Mouse (Mus musculus): Measurements from ENCODE around the gene Nxph1. TPM values are rescaled to one million over a fixed set of nuclear protein-coding genes. Genes with fewer than 3 reads are reported as not detected.

Gene Nxph1
- 10 to 100 TPM; 35.1 TPM for total RNA-seq (2021)
- long read RNA-seq, partial matches to known transcripts = 0 of 4 reads
- long read RNA-seq, other reads (novel, unspliced or antisense) = 4 of 4 reads

DNA sequence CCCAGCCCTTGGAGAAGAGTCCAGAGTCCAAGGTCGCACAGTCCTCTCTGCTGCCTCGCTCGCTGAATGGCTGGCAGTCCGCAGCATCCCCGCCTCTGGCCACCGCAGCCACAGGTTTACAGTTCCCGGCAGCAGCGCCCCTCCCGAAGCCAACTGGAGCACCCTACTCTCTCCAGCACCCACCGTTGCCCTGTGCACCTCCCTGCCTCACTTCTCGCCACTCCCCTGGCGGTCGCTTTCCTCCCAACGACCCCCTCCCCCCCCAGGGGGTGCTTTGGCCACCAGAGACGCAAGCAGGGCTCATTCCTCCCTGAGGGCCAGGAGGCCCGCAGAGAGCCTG lies at the start of gene Nxph1:
Gene Nxph1, plus strand, starts transcription at position 301 of the 340 bp plus-strand sequence.
- no peak for DNase-seq (ENCODE audit: low spot score in 2 of 2)

DNA sequence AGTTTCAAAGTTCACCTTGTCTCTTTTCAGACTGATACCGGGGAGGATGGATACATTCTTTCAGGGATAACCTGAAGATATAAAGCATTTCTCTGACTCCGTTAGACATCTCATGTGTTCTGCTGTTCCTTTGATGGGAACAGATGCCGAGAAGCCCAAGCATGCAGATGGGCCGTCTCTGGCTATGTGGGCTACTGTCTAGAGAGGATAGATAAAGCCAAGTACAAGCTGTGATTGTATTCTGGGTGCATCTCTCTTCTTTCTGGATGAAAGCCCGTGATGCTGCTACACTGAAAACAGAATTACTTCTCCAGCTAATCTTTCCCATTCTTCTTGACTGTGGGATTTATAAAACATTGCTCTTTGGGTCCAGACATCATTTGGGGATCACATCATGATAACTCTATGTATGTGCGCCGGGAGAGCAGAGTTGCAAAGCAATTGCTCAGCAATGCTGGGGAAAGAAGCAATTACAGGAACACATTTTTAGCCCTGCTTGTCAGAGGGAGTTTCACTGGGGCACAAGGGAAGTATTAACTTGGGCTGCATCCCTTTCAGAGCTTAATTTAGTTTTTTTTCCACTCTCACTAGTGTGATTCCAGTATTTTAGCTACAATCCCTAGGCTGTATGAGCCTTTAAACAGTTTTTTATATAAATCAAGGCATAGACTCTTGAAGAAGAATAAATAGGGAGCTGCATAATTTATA lies 48.1 kb upstream of the Nxph1 start:
- DNase-seq (ENCODE audit: low spot score in 2 of 2) = peak; percentile 48 to 74

DNA sequence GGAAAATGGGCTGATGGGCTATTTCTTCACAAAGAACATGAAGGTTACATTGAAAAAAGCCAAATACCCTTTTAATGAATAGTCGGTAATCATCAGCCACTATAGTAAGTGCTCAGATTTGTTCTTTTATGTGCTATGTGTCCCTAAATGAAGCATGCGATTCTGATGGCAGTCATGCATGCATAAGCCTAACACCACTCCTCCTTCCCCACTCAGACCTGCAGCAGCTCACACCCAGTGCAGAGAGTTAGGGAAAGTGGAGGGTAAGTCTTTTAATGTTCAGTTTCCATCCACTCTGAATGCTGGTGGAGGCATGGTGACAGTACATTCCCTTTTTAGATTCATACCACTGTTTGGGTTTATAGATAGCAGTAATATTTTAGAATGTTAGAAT lies 47.5 kb upstream of the Nxph1 start:
- no peak for DNase-seq (ENCODE audit: low spot score in 2 of 2)

DNA sequence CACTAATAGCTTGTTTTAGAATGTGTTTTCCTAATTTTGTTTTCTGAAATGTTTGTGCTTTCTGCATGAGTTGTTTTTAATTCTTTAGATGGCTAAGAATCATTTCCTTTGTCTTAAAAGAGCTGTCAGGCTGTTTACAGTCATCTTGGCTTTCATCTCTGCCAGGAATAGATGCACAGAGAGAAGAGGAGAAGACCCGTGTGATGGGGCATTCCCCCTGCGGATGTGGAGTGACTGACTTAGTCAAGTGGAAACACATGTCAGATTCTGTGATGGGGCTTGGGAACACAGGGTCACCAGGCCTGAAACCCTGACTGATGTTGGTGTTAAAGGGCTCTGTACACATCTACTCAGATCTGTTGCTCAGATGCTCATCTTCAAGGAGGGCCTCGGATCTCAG lies 40.3 kb upstream of the Nxph1 start:
- DNase-seq (ENCODE audit: low spot score in 2 of 2) = no peak

DNA sequence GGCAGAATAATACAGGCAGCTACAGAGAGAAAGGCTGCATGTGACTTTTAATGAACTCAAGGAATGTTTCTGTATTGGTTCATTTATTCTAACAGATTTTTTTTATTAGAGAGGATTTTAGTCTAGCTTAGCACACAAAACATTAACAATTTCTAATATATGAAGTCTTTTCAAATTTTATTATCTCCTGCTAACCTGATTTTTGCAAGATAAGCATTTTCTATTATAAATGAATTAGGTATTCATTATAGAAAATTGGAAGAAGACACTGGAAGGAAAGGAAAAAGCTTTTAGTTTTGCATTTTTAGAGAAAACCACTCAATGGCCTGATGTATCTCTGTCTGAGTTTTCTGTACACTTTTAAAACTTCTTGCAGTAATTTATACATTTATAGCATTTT lies 34.8 kb upstream of the Nxph1 start:
- DNase-seq (ENCODE audit: low spot score in 2 of 2) = no peak

DNA sequence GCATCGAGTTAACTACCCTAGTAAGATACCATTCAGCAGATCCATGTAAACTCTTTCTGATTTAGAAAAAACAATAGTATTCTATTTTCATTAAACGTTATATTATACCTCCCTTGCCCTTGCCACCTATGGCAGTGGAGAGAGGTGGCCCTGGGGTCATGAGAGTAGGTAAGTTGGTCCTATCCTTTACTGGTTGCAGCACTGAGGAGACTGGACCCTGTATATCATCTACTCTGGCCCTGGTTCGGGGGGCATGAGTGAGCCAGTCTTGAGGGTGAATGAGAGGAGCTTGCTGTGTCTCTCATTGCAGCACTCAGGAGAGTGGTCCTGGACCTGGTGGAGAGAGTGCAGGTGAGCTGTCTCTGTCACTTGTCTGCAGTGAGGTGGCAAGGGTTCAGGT lies 33.5 kb upstream of the Nxph1 start:
- no peak for DNase-seq (ENCODE audit: low spot score in 2 of 2)

DNA sequence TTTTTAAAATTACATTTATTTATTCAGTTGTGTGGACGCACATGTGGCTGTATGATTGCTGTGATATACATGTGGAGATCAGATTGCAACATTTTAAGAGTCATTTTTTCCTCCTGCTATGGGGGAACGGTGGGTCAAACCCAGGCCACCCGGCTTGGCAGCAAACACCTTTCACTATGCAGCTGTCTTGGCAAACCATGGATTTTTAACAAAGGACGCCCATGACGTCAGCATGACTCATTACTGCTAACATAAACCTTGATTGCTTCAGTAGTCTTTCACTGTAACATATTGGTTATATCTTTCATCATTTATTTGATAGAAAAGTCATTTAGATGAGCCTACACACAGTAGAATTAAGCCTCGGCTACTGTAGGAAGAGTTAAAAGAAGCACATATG lies 23.8 kb upstream of the Nxph1 start:
- no peak for DNase-seq (ENCODE audit: low spot score in 2 of 2)

DNA sequence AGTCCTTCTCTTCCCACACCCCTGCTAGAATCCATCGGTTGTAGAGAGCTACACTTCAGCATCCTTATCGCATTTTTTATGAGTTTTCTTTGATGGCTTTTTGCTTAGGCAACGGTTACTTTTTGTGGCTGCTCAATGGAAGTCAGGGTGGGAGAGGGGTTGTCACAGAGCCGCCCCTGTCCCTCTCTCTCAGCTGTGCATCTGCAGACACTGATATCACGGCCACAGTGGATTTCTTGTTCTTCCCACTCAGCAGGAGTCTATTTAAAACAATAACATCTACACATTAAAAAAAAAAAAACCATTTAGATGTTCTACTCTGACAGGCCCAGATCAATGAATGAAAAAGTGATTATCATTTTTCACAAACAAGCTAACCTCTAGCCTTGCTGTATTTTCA lies 13.0 kb upstream of the Nxph1 start:
- DNase-seq (ENCODE audit: low spot score in 2 of 2) = no peak

DNA sequence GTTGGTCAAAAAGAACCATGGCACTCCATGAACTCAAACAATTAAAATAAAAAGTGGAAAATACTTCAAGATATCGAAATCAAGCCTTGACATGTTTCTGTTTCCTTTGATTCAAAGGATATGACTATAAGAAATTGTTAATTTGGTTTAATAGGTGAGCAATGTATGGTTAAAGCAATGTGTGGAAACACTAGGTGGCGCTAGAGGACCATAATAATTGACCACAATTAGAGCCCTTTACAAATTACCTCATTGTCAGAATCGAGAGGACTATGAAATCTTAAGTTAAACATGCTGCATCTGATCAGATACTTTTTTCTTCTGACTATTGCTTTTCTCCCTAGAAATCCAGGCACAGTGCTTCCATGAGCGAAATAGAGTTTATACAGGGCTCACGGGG lies 12.5 kb upstream of the Nxph1 start:
- DNase-seq (ENCODE audit: low spot score in 2 of 2) = peak in 1 of 2 experiments; percentile 89

DNA sequence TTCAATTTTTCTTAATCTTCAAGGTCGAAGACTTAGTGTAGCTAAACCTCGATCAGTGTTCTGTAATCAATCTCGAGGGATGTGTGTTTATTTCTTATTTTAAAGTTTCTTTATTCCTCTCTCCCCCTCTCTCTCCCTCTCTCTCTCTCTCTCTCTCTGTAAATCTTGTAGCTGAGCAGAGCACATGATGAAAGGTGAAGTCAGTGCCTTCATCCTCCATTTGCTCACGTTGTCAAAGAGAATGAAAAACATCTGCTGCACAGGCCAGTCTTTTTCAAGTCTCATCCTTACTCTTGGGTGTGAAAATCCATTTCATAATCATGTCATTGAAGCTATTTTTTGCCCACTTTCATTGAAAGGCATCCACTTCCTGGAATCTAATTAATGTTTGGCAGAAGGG lies 12.1 kb upstream of the Nxph1 start:
- DNase-seq (ENCODE audit: low spot score in 2 of 2) = no peak

DNA sequence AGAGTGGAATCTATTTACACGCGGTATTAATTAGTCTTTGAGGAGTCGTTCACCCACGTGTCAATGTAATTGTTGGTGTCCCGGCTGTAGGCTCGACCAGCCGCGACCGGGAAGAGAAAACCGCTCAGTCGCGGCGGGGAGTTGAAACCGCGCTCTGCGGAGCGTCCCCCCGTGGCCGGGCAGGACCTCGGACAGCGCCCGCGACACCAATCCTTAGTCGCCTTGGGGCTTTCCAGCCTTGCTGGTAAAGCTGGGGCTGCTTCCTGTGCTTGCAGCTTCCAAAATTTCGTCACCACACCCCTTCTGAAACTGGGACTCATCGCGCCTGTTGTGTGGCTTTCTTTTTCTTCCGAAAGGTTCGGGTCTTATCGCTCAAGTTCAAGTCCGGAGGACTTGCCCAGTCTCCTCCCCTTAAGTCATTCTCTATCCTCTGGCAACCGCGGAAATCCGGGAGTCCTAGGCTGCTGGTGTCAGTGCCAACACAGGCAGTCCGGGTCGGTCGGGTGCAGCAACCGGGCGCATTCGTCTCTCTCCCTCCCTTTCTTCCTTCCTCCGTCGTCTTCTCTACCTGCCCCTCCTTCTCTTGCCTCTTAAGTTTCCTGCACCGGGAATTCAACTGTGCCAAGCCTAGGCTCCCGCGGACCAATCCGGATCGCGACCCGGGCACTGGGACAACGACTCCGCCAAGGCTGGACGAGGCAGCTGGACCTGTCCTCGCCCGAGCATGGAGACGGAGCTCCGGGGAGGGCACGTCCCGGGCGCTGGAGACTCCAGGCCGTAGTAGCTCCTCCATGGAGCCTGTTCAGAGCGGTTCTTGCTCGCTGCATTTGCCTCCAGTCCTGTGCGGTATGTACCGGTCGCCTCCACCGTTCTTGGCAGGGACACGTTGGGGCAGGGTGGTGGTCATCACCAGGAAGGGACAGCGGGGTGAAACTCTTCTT lies 510 bp downstream of the Nxph1 start:
- DNase-seq (ENCODE audit: low spot score in 2 of 2) = peak in 1 of 2 experiments; percentile 7

DNA sequence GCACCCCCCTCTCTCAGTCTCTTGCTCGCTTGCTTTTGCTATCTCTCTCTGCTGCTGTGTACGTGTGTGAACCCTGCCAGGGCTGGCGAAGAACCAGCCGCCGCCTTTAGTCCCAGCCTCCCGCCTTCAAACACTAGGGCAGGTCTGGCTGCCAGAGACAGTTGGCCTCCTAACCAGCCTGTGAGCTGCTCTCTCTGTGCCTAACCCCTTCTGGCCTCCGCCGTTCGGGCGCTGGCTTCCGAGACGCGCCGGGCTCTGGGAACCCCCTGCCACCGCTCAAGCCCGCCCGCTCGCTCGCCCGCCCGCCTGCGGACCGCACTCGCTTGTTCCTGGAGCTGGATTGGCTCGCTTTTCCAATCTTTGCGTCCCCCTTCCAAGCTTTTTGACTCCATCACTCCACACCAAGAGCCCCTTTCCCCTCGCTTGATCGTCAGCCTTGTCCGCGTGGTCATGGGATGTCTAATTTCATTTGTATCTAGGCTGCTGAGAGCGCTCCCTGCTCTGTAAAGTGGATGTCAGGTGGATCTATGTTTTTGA lies 1.5 kb downstream of the Nxph1 start:
- peak in 1 of 2 experiments; percentile 9 for DNase-seq (ENCODE audit: low spot score in 2 of 2)

DNA sequence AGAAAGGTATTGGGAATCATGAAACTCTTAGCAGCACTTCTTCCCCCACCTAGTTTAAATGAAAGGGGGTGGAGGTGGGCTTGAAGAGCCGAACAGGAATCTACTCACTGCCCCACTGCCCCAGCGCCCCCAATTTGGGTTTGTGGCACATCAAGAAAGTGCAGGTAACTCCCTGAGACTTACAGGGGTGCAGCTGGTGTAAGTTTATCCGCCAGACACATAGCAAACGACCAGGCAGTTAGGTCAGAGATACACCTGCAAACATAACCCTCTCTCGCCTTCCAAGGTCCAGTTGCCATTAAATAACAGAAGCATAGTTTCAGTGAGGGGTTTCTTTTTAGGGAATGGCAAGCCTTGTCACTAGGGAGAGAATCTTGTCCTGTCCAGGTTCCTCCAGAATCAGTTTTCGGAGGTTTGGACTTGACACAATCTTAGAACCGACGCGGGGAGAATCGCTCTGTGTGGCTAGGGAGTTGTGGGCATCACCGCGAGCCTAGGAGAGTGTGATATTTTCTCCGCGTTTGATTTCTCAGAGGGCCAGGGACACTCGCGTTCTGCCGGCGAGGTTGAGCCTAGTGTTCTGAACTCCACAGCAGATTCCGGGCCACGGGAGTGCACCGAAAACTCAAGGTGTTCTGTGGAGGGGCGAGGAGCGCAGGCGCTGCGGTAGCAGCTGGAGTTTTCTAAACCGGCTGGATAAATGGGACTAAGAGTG lies 2.5 kb downstream of the Nxph1 start:
- DNase-seq (ENCODE audit: low spot score in 2 of 2) = peak in 1 of 2 experiments; percentile 5

DNA sequence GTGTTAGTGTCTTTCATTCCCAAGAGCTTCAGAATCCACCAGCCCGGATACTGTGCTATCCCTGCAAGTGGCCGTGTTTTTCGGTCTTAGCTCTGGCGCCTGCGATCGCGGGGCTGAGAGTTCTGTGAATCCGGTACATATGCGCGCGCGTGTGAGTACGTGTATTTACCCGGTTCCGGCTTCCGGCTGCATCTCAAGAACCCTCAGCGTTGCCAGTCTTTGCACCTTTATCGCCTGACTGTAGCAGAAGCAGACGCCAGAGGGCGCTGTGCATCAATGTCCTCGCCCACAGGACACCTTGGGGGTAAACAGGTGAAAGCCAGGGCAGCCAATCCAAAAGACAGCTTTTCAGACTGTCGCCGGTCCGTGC lies 3.1 kb downstream of the Nxph1 start:
- peak in 1 of 2 experiments; percentile 72 for DNase-seq (ENCODE audit: low spot score in 2 of 2)

DNA sequence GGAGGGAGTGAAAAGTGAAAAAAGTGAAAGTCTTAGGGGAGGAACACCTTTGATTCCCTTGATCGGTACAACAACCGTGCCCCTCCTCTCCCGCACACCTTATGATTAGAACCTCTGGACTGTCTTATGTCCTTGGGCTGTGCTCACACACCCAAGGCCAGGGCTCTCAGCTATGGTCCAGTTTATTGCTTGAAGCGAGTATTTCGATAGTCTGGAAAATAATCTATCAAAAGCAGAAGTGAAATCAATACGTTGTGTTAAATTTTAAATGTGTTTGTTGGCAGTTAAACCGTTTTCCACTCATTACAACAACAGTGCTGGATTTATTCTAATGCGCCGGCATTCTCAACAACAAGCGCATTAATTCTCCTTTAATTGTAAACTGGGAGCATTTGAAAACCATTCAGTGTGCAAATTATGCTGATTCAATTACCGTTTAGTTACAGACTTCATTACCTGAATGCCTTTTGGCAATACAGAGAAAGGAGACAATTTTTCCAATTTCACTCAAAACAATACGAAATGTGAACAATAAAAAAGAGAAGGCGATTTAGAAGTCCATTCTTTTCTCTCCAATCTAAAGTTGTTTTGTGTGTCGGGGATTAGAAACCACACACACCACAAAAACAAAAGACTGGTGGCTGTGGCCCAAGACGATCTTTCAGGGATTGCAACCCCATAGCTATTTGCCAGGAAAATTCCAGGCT lies 3.8 kb downstream of the Nxph1 start:
- DNase-seq (ENCODE audit: low spot score in 2 of 2) = no peak

DNA sequence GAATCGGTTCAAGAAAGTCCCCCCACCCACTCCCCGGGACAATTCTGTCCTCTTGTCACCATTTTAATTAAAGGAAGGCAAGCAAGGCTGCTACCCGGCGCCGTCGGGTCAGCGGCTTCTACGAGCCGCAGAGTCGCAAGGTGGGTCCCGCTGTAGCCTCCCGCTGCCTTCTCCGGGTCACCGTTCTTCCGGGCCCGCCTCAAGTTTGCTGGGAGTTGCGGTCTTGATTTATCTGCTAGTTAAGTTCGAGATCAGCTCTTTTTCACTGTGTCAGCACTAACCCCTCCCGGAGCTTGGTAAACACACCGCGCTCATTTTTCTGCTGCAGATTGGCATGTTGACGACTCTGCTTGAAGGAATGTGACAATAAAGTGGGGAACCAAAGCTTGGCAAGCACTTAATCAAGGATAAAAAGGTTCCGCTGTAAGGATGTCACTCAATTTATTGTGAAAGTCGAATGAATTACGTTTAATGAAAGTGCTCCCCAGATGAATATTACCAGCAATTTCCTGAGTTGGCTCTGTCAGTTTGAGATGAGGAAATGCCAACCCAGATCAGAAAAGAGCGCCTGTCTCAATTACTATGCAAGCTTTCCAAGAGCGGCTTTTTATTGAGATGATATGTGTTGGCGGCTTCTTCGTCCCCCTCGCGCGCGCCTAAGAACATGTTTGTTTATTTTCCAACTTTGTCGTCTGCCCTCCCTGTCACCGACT lies 7.7 kb downstream of the Nxph1 start:
- DNase-seq (ENCODE audit: low spot score in 2 of 2) = peak in 1 of 2 experiments; percentile 14

DNA sequence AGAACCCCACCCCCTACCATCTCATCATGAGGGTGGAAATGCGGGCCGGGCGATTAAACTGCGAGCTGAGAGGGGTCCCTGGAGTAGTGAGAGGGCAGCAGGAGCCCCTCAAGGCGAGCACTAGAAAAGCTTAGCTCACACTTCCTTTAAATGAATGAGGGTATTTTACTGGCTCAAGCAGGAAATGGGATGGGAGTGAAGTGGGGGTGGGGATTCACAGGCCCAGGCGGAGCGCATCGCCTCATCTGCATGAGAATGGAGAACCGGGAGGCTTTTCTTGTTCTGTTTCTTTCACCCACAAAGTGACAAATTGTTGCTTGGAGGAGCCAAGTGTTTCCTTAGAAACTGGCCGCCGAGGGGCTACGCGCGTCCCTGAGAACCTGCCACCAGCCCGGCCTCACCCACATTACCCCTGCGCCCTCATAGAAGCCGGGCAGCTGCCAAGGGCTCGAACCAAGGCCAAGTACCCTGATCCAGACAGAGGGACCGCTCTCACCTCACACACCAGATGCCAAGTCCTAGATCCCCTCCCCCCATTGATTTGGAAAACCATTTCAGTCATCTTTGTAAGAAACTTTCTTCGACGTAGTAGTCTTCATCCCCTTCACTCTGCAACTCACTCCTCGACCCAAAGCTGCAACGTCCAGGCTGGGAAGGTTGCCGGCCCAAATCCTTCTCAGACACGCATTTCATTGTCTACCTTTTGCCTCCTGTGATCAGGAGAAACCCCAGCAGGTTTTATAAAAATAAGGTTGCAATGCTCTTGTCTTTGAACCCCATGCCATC lies 8.7 kb downstream of the Nxph1 start:
- no peak for DNase-seq (ENCODE audit: low spot score in 2 of 2)

DNA sequence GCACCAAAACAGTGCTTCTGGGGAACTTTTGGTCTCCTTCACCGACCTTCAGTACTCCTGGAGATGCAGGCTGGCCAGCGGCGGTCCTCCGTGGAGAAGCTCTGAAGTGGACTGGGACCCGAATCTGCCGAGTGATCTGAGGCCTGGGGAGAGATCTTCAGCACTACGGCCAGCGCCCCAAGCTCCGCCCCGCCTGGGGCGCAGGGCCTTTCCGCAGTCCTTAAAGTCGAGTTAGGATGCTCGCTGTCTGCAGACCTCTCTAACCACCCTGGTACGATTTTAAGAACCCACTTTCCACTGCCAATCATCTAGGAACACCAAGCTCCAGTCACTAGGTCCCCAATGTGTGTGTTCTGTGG lies 9.3 kb downstream of the Nxph1 start:
- DNase-seq (ENCODE audit: low spot score in 2 of 2) = no peak
